Mouse (Mus musculus) MEL (cell line): Measurements from ENCODE around the gene Galp.

ENCODE experiments used
- CHD1 ChIP-seq: IDR thresholded peaks from 2 replicates; pipeline ENCODE4 v1.6.1; 2012; ENCODE audit warnings: low read depth, mild to moderate bottlenecking, inconsistent platforms, low read length, improper control_type of control experiment
- CTCF ChIP-seq, 3 experiments: IDR thresholded peaks in 2 of 3; conservative IDR thresholded peaks in 1 of 3; 2 replicates each; pipeline ENCODE4 v1.5.1; 2011 to 2012; ENCODE audit warnings: low read length in 3 of 3, low read depth in 2 of 3, mild to moderate bottlenecking in 2 of 3, improper control_type of control experiment in 1 of 3, inconsistent platforms in 1 of 3, mixed read lengths in 1 of 3, moderate library complexity in 1 of 3; ENCODE audit not compliant: control insufficient read depth in 1 of 3, insufficient read depth in 1 of 3, poor library complexity in 1 of 3, severe bottlenecking in 1 of 3
- GABPA ChIP-seq: IDR thresholded peaks from 2 replicates; pipeline ENCODE4 v1.6.1; 2012; ENCODE audit warnings: low read depth, mild to moderate bottlenecking, inconsistent platforms, low read length, improper control_type of control experiment, moderate library complexity
- POLR2A ChIP-seq, 2 experiments: IDR thresholded peaks; 2 replicates each; pipeline ENCODE4 v1.6.1; 2011 to 2012; ENCODE audit warnings: low read length in 2 of 2, mild to moderate bottlenecking in 2 of 2, control low read depth in 1 of 2, improper control_type of control experiment in 1 of 2, low read depth in 1 of 2, moderate library complexity in 1 of 2; ENCODE audit not compliant: control insufficient read depth in 1 of 2, insufficient read depth in 1 of 2, poor library complexity in 1 of 2
- POLR2AphosphoS5 ChIP-seq: IDR thresholded peaks from 2 replicates; pipeline ENCODE4 v1.6.1; 2012; ENCODE audit warnings: low read depth, borderline replicate concordance, mild to moderate bottlenecking, inconsistent platforms, low read length, moderate library complexity, mixed read lengths

DNA sequence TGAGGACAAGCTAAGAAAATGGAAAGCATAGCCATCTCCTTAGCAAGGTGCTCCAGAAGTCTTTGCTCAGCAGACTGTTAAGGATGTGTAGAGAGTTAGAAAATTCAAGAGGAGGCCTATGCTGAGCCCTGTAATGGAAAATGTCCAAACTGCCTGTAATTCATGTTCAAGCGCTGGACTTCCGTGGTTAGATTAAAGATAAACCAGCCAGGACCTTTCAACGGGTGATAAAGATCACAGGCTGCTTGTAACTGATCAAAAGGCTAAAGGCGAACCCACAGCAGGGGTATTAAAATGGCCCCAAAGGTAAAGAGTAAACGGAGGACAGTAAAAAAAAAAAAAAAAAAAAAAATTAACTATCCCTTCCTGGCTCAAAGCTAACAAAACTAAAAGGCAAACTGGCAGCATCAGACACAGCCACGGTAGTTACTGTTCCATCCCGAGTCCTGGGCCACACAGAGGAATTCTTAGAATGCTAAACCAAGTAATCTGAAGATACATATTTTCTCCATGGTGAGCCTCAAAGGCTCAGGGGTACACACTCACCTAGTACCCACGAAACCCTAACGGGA lies 39.9 kb upstream of the Galp start:
- TF ChIP-seq GABPA (no peak), POLR2A (IDR thresholded peaks at IDR 0.05; ENCODE audit: control insufficient read depth in 1 of 2, insufficient read depth in 1 of 2, low read depth in 1 of 2, low read length in 2 of 2, poor library complexity in 1 of 2) (no peak), POLR2AphosphoS5 (no peak), CTCF (IDR thresholded peaks at IDR 0.05 in 2 of 3, conservative IDR thresholded peaks at IDR 0.05 in 1 of 3; ENCODE audit: control insufficient read depth in 1 of 3, insufficient read depth in 1 of 3, low read depth in 2 of 3, low read length in 3 of 3, poor library complexity in 1 of 3, severe bottlenecking in 1 of 3) (no peak), CHD1 (0 out of 2 replicates have a peak, but pooled peaks have one; percentile 77)
